Mouse (Mus musculus): ENCODE measurements around the gene Mcts2.

GRCm38 (mm10) chr2:152678302-152678701 is 8.5 kb upstream of the Mcts2 start:
- peak; percentile 29; the same call in 1 of the 2 replicates for TF ChIP-seq CTCF (IDR thresholded peaks at IDR 0.05; ENCODE audit: low read depth, low read length)
- TF ChIP-seq POLR2A (IDR thresholded peaks at IDR 0.05; ENCODE audit: borderline replicate concordance, low read depth, low read length), result no peak

All from bone marrow macrophage, adult 2 months (primary cell).